Mouse (Mus musculus): Measurements from ENCODE around the gene Cacna1s. TPM values are rescaled to one million over a fixed set of nuclear protein-coding genes. Genes with fewer than 3 reads are reported as not detected.

The Cacna1s gene
- total RNA-seq, 2 experiments from 2014 or later = 763 to 788 TPM

GRCm38 (mm10) chr1:136051013-136051315 is 1.6 kb upstream of the Cacna1s start:
- DNase-seq = no peak

GRCm38 (mm10) chr1:136051465-136051864 is 1.1 kb upstream of the Cacna1s start:
- peak; percentile 65 for DNase-seq

GRCm38 (mm10) chr1:136055771-136056170 is 3.2 kb downstream of the Cacna1s start:
- DNase-seq = no peak

GRCm38 (mm10) chr1:136058594-136058993 is 6.0 kb downstream of the Cacna1s start:
- DNase-seq = no peak

- DNase-seq = peak; percentile 75
Observed at GRCm38 (mm10) chr1:136061041-136061789, 8.7 kb downstream of the Cacna1s start.

GRCm38 (mm10) chr1:136061790-136062141 is 9.2 kb downstream of the Cacna1s start:
- DNase-seq = no peak

GRCm38 (mm10) chr1:136063991-136064390 is 11.4 kb downstream of the Cacna1s start:
- no peak for DNase-seq

DNA sequence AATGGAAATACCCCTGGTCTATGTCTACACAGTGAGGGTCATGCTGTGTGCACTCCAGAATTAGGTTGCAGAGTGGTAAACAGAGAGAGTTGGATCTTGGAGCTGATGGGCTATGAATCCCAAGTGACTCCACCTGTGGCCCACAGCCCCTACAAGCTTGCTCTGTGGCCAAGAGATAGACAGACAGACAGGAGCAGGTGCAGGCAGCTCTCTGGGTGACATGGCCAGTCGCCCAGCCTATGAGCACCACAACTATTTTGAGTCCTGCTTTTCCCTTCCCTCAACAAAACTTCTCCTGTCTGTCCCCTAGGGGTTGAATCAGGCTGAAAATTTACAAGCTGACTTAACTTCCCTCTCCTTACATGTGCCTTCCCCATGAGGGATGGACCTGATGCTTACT is 14.1 kb downstream of the Cacna1s start:
- peak; percentile 78 for DNase-seq

DNA sequence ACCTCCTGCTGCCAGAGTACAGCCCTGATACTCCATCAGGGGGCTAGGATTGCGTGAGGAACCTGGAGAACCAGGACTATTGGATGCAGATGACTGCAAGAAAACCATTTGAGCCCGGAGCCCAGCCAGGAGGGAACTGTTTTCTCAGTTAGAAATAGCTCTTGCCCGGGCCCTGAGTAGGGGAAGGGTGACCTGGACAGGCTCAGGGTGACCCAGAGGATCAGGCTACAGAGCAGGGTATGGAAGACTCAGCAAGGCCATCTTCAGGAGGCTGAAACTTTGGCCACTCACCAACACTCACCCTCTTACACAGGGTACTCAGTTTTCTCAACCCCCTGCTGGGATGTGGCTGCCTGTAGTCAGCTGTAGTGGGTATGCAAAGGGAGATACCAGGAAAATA is 15.0 kb downstream of the Cacna1s start:
- DNase-seq = peak; percentile 73

DNA sequence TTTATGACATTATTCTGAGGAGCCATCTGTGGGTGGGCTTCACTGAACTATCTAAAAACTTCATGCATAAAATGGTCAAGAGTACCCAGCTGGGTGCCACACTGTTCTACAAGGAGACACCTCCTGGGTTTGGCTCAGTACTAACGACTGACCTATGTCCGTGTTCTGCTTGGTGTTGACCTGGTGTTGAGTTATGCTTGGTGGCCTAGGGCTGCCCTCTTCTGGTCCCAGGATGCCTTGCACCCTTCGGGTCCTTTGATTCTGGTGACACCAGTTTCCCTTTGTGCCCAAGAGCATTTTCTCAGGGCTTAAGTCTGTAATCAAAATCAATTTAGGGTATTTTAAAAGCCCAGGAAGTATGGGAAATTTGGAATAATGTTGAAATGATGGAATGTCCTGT is 23.5 kb downstream of the Cacna1s start:
- DNase-seq = peak; percentile 46

DNA sequence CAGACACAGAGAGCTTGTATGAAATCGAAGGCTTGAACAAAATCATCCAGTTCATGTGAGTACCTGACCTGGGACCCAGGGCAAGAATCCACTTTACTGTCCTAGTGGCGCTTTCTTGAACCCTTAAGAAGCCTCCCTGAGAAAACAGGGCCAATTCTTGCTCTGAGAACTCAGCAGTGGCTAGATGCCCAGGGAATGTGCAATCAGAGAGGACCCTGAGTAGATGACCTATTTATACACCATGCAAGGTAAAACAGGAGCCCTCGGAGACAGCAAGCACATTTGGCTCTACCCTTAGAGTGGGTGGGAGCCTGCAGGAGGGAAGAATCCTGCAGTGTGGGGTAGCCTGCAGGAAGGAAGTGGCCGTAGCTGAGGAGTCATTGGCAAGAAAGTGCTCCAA is 25.1 kb downstream of the Cacna1s start:
- peak; percentile 46 for DNase-seq

DNA sequence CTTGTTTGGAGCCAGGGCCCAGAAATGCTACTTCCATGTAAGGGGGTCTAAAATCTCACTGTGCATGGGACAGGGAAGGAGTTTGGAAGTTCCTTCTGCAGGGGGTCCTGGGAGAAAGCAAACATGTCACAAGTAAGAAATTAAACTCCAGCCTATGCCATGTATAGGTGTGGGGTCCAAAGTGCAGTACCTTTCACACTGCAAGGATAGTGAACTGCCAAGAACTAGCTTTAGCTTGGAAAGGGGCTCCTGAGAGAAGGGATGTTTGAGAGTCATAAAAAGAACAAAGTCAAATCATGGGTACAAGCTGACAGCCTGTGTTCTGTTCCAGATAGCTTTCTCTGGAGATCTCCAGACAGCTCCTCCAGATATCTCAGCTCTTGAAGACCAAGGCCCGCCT is 28.6 kb downstream of the Cacna1s start:
- DNase-seq = no peak

DNA sequence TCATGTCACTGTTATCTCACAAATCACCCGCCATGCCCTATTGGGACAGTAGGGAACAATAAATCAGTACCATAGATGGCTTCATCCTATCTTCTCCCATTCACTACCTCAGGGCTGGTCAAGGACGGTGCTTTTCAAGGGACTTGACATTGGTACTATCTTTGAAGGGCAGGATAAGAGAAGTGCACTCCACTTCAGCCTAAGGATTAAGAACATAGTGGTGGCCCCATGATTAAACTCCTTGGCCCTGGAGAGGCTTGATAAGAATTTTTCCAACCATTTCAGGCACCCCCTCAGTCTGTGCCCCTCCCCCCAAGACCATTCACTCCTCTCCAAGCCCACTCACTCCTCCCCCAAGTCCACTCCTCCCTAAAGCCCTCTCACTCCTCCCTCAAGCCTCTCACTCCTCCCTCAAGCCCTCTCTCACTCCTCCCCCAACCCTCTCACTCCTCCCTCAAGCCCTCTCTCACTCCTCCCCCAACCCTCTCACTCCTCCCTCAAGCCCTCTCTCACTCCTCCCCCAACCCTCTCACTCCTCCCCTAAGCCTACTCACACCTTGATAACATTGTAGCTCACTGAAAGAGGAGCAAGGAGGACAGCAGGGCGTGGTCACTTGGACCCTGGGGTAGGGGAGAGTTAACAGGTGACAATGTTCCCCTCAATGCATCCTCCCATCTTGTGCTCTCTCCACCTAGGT is 33.6 kb downstream of the Cacna1s start:
- no peak for DNase-seq

DNA sequence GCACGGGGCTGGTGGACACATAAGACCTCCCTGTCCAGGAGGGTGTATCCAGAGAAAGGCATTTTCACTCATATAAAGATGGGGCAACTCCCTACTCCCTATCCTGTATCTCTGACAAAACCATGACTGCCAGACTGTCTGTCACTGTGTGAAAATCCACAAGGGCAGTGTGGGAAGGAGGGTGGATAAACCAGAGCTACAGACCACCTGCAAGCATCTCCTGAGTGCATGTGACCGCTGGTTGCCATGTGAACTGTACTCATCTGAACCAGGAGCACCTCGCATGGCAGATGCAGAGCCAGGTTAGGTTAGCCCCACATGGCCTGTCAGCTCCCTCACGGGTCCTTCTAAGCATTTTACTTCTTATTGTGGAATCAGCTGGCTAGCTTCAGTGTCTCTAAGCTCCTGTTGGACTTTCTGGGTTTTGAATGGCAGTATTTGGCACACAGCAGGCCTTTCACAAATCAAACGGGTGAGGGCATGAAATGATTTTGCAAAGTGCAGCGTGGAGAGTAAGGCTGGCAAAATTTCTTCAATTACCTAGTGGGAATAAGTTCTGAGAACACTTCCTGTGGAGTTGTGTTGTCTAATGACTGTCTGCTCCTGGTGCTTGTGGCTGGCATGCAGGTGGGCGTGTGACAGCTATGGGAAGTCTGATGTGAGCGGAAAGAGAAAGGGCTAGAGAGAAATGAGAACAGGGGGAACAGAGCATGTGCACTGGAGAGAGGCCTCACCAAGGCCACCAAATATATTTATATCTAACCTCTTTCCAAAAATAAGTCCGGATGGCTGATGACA is 37.0 kb downstream of the Cacna1s start:
- DNase-seq = no peak

GRCm38 (mm10) chr1:136093726-136094125 is 41.2 kb downstream of the Cacna1s start:
- DNase-seq = no peak

DNA sequence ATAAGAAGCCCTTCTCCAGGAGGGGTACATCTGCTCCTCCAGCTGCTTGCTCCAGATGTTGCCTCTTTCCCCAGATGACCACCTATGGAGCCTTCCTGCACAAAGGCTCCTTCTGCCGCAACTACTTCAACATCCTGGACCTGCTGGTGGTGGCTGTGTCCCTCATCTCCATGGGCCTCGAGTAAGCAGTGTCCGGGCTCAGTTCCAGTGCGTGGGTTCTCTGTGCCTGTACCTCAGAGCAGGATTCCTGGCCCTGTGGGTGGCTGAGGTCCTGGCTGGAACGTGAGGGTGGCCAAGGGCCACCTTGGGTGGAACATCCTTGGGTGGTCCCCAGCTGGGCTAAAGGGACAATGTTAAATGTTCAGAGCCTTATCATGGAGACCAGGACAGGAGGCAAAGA is 42.3 kb downstream of the Cacna1s start:
- no peak for DNase-seq

- no peak for DNase-seq
Observed at GRCm38 (mm10) chr1:136102094-136102493, 49.5 kb downstream of the Cacna1s start.

DNA sequence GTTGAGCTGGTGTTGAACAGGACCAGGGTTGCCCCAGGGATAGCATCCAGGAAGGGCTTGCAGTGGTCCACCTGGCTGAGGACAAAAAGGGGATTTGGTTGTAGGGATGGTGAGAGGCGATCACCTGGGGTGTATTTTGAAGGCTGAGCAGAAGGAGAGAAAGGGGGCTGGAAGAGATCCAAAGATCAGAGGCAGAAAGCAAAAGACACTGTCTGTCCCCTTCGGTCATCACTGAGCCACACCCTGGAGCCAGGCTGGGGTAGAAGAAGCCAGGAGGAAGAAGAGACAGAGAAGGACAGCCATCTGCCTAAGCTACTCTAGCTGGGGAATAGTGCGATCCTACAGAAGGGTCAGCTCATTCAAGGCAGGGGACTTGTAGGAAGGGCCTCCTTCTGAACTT is 50.0 kb downstream of the Cacna1s start:
- DNase-seq = no peak

- no peak for DNase-seq
Observed at GRCm38 (mm10) chr1:136102981-136103380, 50.4 kb downstream of the Cacna1s start.

DNA sequence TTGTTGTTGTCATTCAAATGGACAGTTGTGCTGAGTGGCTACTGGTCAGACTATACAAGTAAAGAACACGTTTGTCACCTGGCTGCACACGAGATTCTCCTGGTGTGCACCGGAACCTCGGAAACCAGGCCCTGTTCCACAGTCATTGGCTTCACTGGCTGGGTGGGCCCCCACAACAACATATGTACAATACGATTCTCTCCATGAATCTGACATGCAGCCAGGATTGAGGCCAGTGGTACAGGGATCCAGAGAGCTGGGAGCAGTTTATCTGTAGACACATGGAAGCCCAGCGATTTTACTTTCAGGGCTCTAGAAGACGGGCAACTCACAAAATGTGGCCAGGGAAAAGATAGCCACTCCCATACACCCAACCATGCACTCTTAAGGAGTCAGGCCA is 51.1 kb downstream of the Cacna1s start:
- no peak for DNase-seq

DNA sequence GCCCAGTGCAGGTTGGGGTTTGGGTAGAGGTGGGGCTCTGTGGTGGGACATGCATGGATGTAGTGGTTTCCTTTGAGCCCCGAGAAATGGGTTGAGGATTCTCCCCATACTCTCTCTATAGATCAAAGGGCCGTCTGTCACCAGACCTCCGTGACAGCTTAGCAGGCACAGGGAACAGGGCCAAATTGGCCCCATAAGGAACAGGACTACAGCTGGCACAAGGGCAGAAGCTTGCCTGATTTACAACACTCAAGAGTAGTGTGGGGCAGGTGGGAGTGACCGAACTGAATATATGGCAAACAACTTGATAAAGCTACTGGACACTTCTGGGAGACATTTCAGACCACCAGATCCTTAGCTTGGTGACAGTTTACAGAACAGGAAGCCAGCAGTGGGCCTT is 52.2 kb downstream of the Cacna1s start:
- no peak for DNase-seq

DNA sequence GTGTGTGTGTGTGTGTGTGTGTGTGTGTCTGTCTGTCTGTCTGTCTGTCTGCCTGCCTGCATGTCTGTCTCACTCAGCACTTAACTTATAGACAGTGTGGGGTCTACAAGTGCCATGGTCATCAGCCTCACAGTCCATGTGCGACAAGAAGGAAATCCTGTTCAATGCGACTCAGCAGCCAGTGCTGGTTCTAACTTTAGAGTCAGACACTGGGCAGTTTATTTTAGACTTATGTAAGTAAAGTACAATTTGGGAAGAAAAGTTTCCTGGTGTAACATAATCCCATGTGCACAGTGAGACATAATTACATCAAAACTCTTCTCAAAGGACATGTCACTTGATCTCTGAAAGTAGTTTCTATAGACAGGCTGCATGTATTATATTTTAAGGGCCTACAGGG is 56.9 kb downstream of the Cacna1s start:
- DNase-seq = no peak

- DNase-seq = no peak
Observed at GRCm38 (mm10) chr1:136116183-136116582, 63.6 kb downstream of the Cacna1s start.
